In the genomic region with DNA sequence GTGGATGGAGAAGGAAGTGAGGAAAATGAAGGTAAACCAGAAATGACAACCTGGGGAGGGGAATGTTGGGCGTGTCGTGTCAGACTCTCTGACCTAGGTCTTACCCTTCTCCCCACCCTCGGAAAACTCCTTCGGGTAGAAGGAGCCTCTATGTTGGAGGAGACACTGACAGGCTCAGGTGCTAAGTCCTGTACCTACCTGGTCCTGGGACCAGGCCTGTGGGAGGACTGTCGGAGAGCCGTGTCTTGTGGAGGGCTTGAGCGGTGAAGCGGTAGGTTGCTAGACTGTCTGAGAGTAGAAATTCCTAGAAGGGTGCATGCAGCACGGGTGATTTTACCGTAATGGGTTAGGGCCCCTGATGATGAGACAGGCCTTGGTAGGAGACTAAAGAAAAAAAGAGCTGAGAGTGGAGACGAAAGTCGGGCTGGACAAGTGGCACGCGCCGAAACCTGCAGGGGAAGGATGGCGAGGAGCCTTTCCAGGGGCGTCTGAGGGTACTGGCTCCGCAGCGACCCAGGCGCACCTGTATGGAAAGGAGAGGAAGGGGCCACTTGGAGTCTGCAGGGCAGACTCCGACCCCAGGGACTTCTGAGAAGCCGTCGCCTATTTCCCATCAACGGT, we compare ENCODE assay signal across 9 mouse cellular contexts. TPM values are rescaled to one million over a fixed set of nuclear protein-coding genes. Genes with fewer than 3 reads are reported as not detected.
DNase-seq lines count a peak whose midpoint lies in the region; ATAC-seq and TF ChIP-seq lines count a peak whose summit lies in the region.
"Had no signal": no experiment of that assay in that cellular context is flagged by ENCODE, and none has a peak within 500 bp of the region (broad histone marks: within the 10 kb centered on the region; RNA-seq: fewer than 3 reads in every experiment).

Gene Cldn7, plus strand, starts transcription at position 130 of the 621 bp plus-strand sequence.

- no peak for TF ChIP-seq CTCF in E14TG2a.4 (conservative IDR thresholded peaks at IDR 0.05; ENCODE audit: low read length)
- no peak for TF ChIP-seq CTCF in liver, embryonic 14.5 days (IDR thresholded peaks at IDR 0.05; ENCODE audit: low read depth)

- no peak within 1 kb of the TSS for H3K9ac ChIP-seq in heart, embryonic 15.5 days
- no peak within 1 kb of the TSS; the same call in 1 of the 2 replicates for H3K9ac ChIP-seq in forebrain, embryonic 15.5 days (replicated peaks)
- H3K9ac ChIP-seq in liver, embryonic 14.5 days (replicated peaks): no peak within 1 kb of the TSS

- no peak within 1 kb of the TSS for H3K27ac ChIP-seq in heart, embryonic 15.5 days
- H3K27ac ChIP-seq in forebrain, embryonic 15.5 days (replicated peaks): no peak within 1 kb of the TSS
- no peak within 1 kb of the TSS for H3K27ac ChIP-seq in liver, embryonic 14.5 days

- no peak for DNase-seq in heart, postnatal 36 days
- DNase-seq in liver, embryonic 14.5 days (ENCODE audit: low read depth in 3 of 3, low spot score in 3 of 3): no peak
- no peak for DNase-seq in MN1 (ENCODE audit: low spot score)
- DNase-seq in layer of hippocampus, adult 11-12 months (ENCODE audit: low spot score): no peak

- 0 out of 2 replicates have a peak, but pooled peaks have one; percentile 6 for ATAC-seq in heart, embryonic 15.5 days (replicated peaks; ENCODE audit: insufficient number of reproducible peaks, insufficient read depth, low FRiP score, low read depth)
- no peak for ATAC-seq in forebrain, embryonic 15.5 days (replicated peaks)
- no peak for ATAC-seq in liver, embryonic 14.5 days (ENCODE audit: insufficient read depth)
- no peak for ATAC-seq in megakaryocyte progenitor cell, adult 5-6 weeks (replicated peaks; ENCODE audit: poor library complexity)

- peaks cover 17% of the 10 kb centered on the region for H3K36me3 ChIP-seq in heart, embryonic 15.5 days
- peaks cover 22% of the 10 kb centered on the region for H3K36me3 ChIP-seq in E14TG2a.4 (ENCODE audit: insufficient read depth, low read length)
- H3K36me3 ChIP-seq in forebrain, embryonic 15.5 days: peaks cover 18% of the 10 kb centered on the region
- H3K36me3 ChIP-seq in liver, embryonic 14.5 days (replicated peaks; ENCODE audit: control insufficient read depth, insufficient read depth, low read depth): no peaks in the 10 kb centered on the region; the same call in 1 of the 2 replicates

- peaks cover 20% of the 10 kb centered on the region for H3K4me1 ChIP-seq in heart, embryonic 15.5 days (replicated peaks)
- peaks cover 39% of the 10 kb centered on the region for H3K4me1 ChIP-seq in E14TG2a.4 (replicated peaks; ENCODE audit: low read depth, low read length)
- H3K4me1 ChIP-seq in forebrain, embryonic 15.5 days: peaks cover 14% of the 10 kb centered on the region
- H3K4me1 ChIP-seq in liver, embryonic 14.5 days (replicated peaks; ENCODE audit: control insufficient read depth in 2 of 2, insufficient read depth in 2 of 2, low read length in 1 of 2): peaks cover 6 to 8% of the 10 kb centered on the region in 2 experiments; a peak in 2 of 4 replicates

- 12% methylated on average over 24 of the region's 24 CpGs for WGBS in heart, embryonic 15.5 days
- 10% methylated on average over 24 of the region's 24 CpGs for WGBS in forebrain, embryonic 15.5 days
- WGBS in liver, embryonic 14.5 days (ENCODE audit: insufficient replicate concordance): 13% methylated on average over 24 of the region's 24 CpGs

- H3K9me3 ChIP-seq in heart, embryonic 15.5 days (replicated peaks): no peaks in the 10 kb centered on the region
- H3K9me3 ChIP-seq in E14TG2a.4 (ENCODE audit: low read length): no peaks in the 10 kb centered on the region
- H3K9me3 ChIP-seq in forebrain, embryonic 15.5 days: no peaks in the 10 kb centered on the region
- H3K9me3 ChIP-seq in liver, embryonic 14.5 days (ENCODE audit: control insufficient read depth, low read length): no peaks in the 10 kb centered on the region

- H3K4me3 ChIP-seq in heart, embryonic 15.5 days: peak within 1 kb of the TSS; percentile 51
- peak within 1 kb of the TSS; percentile 79 for H3K4me3 ChIP-seq in E14TG2a.4 (replicated peaks; ENCODE audit: low read length)
- H3K4me3 ChIP-seq in forebrain, embryonic 15.5 days: 0 out of 2 replicates have a peak within 1 kb of the TSS, but pooled peaks have one; percentile 13
- peak within 1 kb of the TSS in 1 of 2 experiments; percentile 35; a peak in 1 of 4 replicates for H3K4me3 ChIP-seq in liver, embryonic 14.5 days (ENCODE audit: insufficient read depth in 1 of 2, low read depth in 2 of 2, low read length in 2 of 2)

- H3K4me2 ChIP-seq in heart, embryonic 15.5 days: peak within 1 kb of the TSS; percentile 84
- no peak within 1 kb of the TSS for H3K4me2 ChIP-seq in forebrain, embryonic 15.5 days (replicated peaks)
- peak within 1 kb of the TSS; percentile 35 for H3K4me2 ChIP-seq in liver, embryonic 14.5 days (ENCODE audit: low read depth)

- peaks cover 68% of the 10 kb centered on the region for H3K27me3 ChIP-seq in heart, embryonic 15.5 days
- peaks cover 44% of the 10 kb centered on the region for H3K27me3 ChIP-seq in E14TG2a.4 (ENCODE audit: insufficient read depth, low read length)
- peaks cover 57% of the 10 kb centered on the region for H3K27me3 ChIP-seq in forebrain, embryonic 15.5 days
- H3K27me3 ChIP-seq in liver, embryonic 14.5 days (ENCODE audit: control insufficient read depth, insufficient read depth, low read length): peaks cover 59% of the 10 kb centered on the region

- TF ChIP-seq EP300 in liver, embryonic 14.5 days (IDR thresholded peaks at IDR 0.05; ENCODE audit: low read depth): no peak

- intact Hi-C loops in heart, postnatal 36 days (cut with DNase I): no loop called here

RNA-seq across cellular contexts. Expression of gene Cldn7, which starts in this region (rescaled TPM):
- polyA plus RNA-seq in heart, embryonic 15.5 days (2015; fragmentation: Nextera tagmentation; extraction: Ambion mirVana): 3.8 and 13.9 TPM in 2 replicates
- not detected for total RNA-seq in heart, postnatal 36 days (2021)
- 0.28 and 0.56 TPM in 2 replicates for polyA plus RNA-seq in forebrain, embryonic 15.5 days (2015; fragmentation: Nextera tagmentation; extraction: Ambion mirVana)
- 2.0 and 4.0 TPM in 2 replicates for polyA plus RNA-seq in liver, embryonic 14.5 days (2012; rRNA removed)
- 2.2 TPM in 2 replicates for polyA plus RNA-seq in liver, embryonic 14.5 days (2014; fragmentation: Nextera tagmentation; extraction: Ambion mirVana)
- not detected in 2 replicates for total RNA-seq in megakaryocyte progenitor cell, adult 5-6 weeks (2015)
- total RNA-seq in megakaryocyte progenitor cell, adult 5-6 weeks (2017): not detected in 2 replicates
- total RNA-seq: layer of hippocampus, adult 8-10 months had no signal
